Mouse (Mus musculus) C2C12 (cell line): Measurements from ENCODE around the gene Adamts16.

Experiments used
- CEBPB ChIP-seq: IDR thresholded peaks from one replicate; pipeline ENCODE4 v1.6.1; 2011; ENCODE audit warnings: low read depth, mild to moderate bottlenecking, control low read depth, moderate library complexity
- CTCF ChIP-seq: IDR thresholded peaks from one replicate; pipeline ENCODE4 v1.5.1; 2011; ENCODE audit not compliant: control insufficient read depth, insufficient read depth, insufficient read length
- FOSL1 ChIP-seq: IDR thresholded peaks from one replicate; pipeline ENCODE4 v1.8.0; 2011; ENCODE audit warnings: mild to moderate bottlenecking, low read length; ENCODE audit not compliant: poor library complexity, insufficient read depth, severe bottlenecking
- MAX ChIP-seq: IDR thresholded peaks from one replicate; pipeline ENCODE4 v1.6.1; 2011; ENCODE audit warnings: mild to moderate bottlenecking, control low read depth
- MYOD1 ChIP-seq: IDR thresholded peaks from one replicate; pipeline ENCODE4 v1.6.1; 2011; ENCODE audit warnings: low read depth; ENCODE audit not compliant: control insufficient read depth, insufficient read length
- MYOG ChIP-seq: IDR thresholded peaks from one replicate; pipeline ENCODE4 v1.6.1; 2011; ENCODE audit not compliant: control insufficient read depth, insufficient read length; ENCODE audit errors: extremely low read depth
- USF1 ChIP-seq: IDR thresholded peaks from one replicate; pipeline ENCODE4 v1.6.1; 2011; ENCODE audit warnings: low read depth, mild to moderate bottlenecking, control low read depth, moderate library complexity

GRCm38 (mm10) chr13:70719994-70720393 lies 121.6 kb downstream of the Adamts16 start:
- TF ChIP-seq MYOD1 (no peak), CTCF (no peak), CEBPB (no peak), MAX (no peak), MYOG (no peak), USF1 (no peak), FOSL1 (no peak)
